Mouse (Mus musculus): ENCODE results near the gene Pmepa1. TPM values are rescaled to one million over a fixed set of nuclear protein-coding genes. Genes with fewer than 3 reads are reported as not detected.

Gene Pmepa1
- total RNA-seq, 2 experiments from 2014 or later = 44.9 to 53.8 TPM

DNA sequence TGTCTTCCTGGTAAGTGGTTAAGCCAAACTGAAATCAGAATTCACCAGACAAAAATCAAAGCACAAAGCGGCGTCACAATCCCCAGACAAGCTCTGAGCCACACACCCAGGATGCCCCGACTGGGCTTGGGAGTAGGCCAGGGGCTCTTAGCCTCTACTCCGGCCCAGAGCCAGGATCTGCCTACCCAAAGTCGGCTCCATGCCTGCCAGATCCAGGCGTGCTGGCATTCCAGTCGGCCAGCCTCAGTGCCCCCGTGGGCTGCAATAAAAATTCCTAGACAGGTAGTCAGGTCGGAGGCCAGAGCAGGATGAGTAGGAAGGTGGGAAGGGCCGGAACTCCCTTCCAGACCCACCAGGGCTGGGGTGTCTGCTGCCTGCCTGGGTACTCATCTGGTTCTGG is 14.8 kb downstream of the Pmepa1 start:
- no peak for DNase-seq (ENCODE audit: low spot score in 2 of 2)
- intact Hi-C loops (cut with DNase I) = no loop called here

DNA sequence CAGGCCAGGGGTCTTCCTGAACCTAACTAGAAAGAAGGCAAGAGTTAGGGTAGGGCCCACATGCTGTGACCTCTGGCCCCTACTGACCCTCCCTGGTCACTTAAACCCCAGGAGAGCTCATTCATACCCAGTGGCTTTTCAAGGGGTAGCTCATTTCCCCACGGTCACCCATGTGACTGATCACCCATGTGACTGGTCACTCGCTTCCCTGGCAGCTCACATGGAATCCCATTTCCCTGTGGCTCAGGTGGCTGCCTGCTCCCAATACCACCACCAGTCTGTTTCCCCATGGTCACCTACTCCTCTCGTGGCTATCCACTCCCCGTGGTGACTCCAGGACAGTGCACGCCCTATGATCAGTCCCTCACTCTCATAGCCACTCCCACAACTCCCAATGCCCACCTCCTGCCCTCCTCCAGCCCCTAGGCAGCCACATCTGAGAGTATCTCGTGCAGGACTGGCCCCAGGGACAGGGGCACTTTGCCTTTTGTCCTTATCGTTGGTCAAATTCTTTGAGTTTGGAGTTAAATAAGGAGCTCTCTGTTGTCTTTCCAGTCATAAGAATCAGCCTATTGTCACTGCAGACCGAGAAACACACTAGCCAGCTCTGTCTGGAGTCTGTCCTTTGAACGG is 17.8 kb downstream of the Pmepa1 start:
- DNase-seq (ENCODE audit: low spot score in 2 of 2) = no peak
- intact Hi-C loops (cut with DNase I) = no loop called here

DNA sequence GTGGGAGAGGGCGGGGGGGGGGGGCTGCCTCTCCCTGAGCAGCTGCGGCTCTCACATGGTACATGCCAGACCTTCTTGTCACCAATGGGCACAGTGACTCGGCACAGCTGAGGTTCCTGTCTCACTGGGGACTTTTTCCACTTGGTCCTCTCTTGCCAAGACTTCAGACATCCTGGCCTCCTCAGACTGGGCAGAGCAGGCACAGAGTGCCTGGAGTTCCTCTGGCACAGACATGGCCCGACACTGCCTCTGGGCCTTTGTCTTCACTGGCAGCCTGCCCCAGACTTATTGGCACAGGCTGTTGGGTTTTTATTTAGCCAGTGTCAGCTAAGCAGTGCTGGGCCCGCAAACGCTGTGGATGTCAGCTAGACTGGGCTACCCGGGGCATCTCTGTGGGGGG is 18.7 kb downstream of the Pmepa1 start:
- intact Hi-C loops (cut with DNase I) = loop anchor here (2.0 kb wide), 1 partner anchor 19 kb away; no protein-coding TSS in a partner anchor

DNA sequence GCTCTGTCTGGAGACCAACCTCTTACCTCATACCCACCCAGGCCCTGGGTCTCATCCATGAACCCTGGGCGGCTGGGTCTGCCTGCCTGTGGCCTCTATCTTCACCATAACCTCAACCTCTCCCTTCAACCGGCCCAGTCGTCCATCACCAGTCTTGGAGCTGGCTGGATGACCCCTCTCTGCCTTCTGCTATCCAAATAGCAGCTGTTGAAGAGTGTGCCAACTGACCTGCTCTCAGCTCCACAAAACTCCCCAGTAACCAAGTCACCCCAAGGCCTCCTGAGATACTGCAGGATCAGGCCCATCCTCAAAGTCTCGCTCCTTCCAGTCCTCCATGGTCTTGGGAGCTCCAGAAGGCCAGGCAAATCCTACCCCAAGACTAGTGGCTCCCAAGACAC is 19.8 kb downstream of the Pmepa1 start:
- no peak for DNase-seq (ENCODE audit: low spot score in 2 of 2)
- intact Hi-C loops (cut with DNase I) = loop anchor here (2.0 kb wide), 1 partner anchor 18 kb away; no protein-coding TSS in a partner anchor

More for the DNA sequence above, 18.7 kb downstream of the Pmepa1 start:
- DNase-seq (ENCODE audit: low spot score in 2 of 2) = peak; percentile 68 to 79

DNA sequence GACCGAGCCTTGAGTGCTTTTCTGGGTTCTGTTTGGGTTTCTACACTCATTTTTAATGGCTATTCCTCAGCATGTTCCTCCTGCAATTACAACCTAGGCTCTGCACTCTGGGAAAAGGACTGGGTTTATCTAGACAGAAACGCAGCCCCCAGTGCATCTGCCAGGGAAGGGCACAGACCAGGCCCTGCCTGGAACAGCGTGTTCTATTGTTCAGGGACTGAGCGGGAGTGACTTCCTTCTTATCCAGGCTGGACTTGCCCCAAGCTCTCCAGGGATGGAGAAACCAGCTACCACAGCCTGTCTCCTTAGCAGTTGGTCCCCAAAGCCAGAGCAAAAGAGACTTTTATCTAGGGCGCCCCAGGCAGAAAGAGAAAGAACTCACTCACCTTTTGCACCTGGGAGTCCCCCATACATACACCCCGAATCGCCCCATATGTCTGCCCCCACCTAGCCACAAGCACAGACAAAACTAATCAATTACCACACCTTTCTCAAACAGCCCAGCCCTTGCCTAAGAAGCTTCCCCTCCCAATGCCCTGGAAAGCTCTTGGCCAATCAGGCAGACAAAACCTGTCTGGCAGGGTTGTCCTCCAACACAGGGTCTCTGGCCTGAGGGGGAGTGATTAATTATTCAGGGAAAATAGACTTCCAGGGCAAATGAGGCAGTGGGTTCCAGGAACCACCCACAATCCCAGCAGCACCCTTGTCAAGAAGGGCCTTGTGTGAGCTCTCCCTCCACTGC is 20.4 kb downstream of the Pmepa1 start:
- intact Hi-C loops (cut with DNase I) = loop anchor here (2.0 kb wide), 1 partner anchor 17 kb away; no protein-coding TSS in a partner anchor
- DNase-seq (ENCODE audit: low spot score in 2 of 2) = no peak

DNA sequence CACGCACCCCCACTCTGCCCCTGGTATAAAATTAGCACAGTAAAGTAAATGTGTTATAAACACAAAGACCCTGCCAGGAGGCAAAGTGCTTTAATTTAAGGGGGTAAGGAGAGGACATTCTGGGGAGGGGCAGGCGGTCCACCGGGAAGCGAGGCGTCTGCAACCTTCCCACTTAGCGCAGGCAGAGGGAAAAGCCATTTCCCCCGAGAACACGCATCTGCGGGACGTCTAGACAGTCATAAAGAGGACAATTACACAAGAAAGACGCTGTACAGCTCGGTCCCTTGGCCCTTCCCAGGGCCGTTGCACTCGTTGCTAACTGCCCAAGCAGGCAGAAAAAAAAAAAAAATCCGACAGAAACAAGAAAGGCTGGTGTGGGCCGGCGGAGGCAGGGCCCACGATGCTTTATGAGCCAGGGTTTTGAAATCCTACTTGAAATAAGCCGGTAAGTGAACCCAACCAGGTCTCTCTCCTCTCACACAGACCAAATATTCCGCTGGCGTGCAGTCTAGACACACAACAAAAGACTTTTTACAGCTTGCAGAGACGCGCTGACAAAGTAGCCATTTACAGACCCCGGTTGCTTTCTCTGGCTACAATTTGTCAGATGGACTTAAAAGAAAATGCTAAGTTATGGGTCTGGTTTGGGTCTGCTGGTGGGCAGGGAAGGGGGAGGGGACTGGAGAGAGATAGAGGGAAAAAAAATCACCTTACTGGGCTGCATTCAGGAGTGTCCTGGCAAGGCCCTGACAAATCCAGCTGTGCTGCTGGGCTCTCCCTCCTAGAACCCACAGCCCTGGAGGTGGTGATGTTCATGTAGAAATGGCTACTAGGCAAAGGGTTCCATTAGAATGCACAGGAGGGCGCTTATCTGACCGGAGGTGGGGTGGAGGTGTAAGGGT is 22.3 kb downstream of the Pmepa1 start:
- no peak for DNase-seq (ENCODE audit: low spot score in 2 of 2)
- intact Hi-C loops (cut with DNase I) = no loop called here

DNA sequence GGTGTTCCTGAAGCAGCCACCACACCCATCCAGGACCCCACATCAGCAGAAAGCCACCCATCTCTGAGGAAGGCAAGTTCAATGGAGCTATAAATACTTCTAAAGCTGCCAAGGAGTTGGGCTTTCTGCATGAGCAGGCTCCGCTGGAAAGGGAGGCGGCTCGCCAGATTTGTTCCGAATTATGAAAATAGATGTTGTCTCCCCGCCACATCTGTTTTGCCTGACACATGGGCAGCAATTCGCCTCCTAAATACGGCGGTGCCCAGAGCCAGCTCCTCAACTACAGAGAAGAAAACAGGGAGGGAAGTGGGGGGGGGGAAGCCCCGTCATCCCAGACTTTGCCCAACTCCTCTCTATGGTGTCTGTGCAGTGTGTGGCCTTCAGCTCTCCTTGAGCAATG is 24.7 kb downstream of the Pmepa1 start:
- intact Hi-C loops (cut with DNase I) = no loop called here
- peak in 1 of 2 experiments; percentile 86 for DNase-seq (ENCODE audit: low spot score in 2 of 2)

DNA sequence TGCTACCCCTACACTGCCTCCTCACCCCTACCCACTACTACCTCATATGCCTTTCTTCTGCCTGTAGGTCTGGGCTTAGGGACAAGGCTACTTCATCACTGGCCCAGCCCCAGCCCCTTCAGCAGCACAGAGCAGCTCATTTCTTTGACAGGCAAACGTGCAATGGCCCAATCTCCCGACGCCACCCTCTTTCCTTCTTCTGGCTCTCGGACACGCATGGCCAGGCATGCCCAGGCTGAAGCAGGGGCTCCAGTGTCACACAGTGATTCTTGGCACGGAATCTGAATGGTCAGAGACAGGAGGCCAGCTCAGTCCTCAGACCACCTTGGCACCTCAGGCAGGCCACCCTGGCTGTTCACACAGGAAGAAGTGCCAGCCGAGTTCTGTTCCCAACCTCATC is 25.2 kb downstream of the Pmepa1 start:
- intact Hi-C loops (cut with DNase I) = no loop called here

DNA sequence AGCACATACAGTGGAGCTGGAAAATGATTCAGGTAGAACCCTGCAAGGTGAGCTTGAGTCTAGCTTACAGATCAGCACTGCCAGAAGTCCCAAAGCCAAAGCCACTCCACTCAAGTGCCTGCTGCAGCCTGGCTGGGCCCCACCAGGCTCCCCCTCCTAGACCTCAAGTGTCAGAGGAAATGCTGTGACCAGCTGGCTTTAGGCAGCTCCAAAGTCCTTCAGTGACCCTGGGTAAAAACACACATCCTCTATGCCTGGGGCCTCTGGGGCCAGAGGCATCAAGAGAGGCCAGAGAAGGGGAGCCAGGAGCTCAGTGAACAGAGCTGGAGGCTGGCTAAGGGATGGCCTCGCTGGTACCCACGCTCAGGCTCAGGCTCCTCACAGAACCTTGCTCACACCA is 25.9 kb downstream of the Pmepa1 start:
- DNase-seq (ENCODE audit: low spot score in 2 of 2) = no peak
- intact Hi-C loops (cut with DNase I) = no loop called here

More for the DNA sequence above, 25.2 kb downstream of the Pmepa1 start:
- DNase-seq (ENCODE audit: low spot score in 2 of 2) = no peak

DNA sequence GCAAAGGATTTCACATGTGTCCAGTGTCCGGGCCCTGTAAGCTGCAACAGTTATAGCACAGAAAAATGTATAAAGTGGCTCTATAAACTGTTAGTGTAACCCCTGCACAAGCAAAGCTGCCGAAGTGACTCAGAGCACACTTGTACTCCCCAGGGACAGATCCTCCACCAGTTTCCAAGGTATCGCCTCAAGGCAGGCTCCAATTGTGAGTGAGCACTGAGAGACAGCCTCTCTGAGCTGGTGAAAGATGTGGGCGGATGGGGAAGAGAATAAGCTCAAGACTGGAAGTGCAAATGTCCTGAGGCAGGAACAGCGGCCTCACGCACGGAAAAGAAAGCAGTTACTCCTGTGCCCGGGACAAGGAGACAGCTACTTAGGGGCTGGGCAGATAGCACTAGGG is 26.4 kb downstream of the Pmepa1 start:
- intact Hi-C loops (cut with DNase I) = loop anchor here (2.0 kb wide), 2 partner anchors 25 to 51 kb away; no protein-coding TSS in a partner anchor

DNA sequence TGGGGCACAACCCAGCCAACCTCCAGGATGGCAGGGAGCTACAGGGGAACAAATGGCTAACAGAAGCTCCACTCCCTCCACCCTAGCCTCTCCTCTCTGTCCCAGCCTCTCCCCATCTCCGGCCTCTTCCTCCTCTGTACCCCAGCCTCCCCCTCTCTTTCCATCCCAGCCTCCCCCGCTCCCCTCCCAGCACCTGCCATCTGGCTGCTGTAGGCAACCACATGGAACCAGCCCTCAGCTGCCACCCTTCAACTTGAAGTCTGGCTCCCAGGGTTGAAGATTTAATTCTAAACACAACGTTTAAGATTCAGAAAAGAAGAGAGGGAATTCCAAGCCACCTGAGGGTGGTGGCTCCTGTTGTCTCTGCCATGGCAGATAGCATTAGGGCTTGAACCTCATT is 26.9 kb downstream of the Pmepa1 start:
- DNase-seq (ENCODE audit: low spot score in 2 of 2) = peak in 1 of 2 experiments; percentile 73
- intact Hi-C loops (cut with DNase I) = loop anchor here (2.0 kb wide), 2 partner anchors 25 to 51 kb away; no protein-coding TSS in a partner anchor

More for the DNA sequence above, 26.4 kb downstream of the Pmepa1 start:
- peak in 1 of 2 experiments; percentile 66 for DNase-seq (ENCODE audit: low spot score in 2 of 2)

DNA sequence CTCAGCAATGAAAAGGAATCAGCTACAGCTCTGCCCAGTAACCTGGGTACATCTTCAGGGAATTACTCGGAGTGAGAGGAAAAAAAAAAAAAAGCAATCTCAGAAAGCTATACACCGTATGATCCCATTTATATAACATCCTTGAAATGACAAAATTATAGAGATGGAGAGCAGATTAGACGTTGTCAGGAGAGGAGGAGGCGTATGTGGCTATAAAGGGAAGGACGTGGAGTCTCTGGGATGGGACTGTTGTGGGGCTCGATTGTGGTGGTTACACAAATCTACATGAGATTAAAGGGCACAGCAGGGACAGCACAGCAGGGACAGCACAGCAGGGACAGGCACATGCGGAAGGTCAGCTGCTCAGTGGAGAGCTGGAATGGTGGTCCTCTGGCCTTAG is 27.5 kb downstream of the Pmepa1 start:
- intact Hi-C loops (cut with DNase I) = loop anchor here (2.0 kb wide), 2 partner anchors 26 to 52 kb away; no protein-coding TSS in a partner anchor

DNA sequence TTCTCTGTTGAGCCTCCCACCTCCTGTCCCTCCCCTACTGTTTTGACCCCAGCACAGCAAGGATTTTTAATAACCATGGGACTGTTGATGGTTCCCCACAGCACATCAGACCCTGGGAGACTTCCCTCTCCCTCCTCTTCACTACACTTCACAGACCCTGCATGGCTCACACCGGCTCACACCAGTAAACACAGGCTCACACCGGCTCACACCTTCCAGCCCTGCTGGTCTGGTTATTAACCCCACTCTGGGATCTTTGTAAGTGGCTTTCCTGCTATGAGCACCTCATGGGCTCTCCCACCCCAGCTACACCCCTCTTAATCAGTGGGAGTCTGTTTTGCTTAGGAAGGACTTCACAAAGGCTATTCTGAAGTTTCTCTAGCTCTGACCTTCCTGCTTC is 28.4 kb downstream of the Pmepa1 start:
- DNase-seq (ENCODE audit: low spot score in 2 of 2) = no peak
- intact Hi-C loops (cut with DNase I) = loop anchor here (2.0 kb wide), 2 partner anchors 27 to 53 kb away; no protein-coding TSS in a partner anchor

More for the DNA sequence above, 27.5 kb downstream of the Pmepa1 start:
- peak in 1 of 2 experiments; percentile 57 for DNase-seq (ENCODE audit: low spot score in 2 of 2)

DNA sequence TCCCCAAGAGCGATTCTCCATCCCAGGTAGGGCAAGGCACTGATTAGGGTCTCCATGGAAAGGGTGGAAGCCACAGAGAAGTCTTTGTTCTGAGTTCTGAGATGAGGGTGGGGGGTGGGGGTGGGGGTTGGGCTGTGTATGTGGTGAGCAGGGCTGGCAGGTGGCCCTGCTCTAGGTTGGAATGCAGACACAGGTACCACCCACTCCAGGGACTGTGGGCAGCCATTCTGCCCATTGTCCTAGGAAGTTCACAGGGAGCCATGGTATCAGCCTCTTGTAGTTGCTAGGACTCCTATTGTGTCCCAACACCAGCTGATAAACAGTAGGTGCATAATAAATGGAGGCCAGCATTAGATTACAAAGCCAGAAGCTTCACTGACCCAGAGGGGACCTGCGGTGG is 29.1 kb downstream of the Pmepa1 start:
- intact Hi-C loops (cut with DNase I) = no loop called here
- no peak for DNase-seq (ENCODE audit: low spot score in 2 of 2)

DNA sequence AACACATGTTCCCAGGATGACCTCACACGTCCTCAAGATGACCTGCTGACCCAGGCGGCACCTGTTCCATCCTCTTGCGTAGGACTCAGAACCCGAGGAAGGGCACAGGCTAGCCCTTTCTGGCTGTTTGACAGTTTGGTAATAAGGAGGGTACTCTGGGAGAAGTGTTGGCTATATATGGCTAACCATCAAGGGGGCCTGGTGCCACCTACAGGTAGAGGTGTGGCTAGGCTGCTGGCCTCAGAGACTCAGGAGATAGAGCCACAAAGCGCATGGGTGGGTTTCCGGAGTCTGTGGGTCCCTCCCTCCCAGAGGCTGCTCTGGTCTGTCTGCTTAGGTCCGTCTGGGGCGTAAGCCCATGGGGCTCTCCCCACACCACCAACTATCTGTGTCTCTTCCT is 29.6 kb downstream of the Pmepa1 start:
- intact Hi-C loops (cut with DNase I) = no loop called here
- no peak for DNase-seq (ENCODE audit: low spot score in 2 of 2)

DNA sequence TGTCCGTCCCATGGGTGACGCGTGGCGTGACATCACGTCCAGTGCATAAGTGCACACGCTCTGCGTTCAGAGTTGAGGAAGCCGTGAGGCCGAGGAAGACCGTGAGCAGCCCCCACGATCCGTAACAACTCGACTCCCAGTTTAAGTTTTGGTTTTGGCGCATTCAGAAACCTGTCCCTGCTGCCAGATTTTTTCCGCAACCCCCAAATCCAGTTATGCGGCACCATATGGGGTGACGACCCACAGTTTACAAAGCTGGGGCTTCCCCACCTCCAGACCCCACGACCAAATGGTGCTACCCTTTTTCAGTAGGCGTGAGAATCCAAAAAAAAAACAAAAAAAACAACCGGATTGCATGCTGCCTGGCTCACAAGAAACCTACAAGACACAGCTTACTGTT is 31.1 kb downstream of the Pmepa1 start:
- DNase-seq (ENCODE audit: low spot score in 2 of 2) = peak in 1 of 2 experiments; percentile 73
- intact Hi-C loops (cut with DNase I) = no loop called here

DNA sequence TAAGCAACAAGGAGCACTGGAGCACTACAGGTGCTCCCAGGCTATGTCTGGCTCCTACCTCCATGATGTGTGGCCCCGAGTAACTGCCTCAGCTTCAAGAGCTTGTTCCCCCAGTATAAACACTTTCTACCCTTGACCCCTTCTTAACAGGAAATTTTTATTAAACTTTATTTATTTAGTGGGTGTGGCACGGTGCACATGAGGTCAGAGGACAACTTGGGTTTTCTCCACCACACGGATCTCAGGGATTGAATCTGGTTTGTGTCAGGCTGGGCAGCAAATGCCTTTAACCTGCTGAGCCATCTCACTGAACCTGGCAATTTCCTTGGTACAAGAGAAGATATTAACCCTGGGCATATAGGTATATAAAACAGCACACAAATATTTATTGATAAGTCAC is 32.2 kb downstream of the Pmepa1 start:
- intact Hi-C loops (cut with DNase I) = no loop called here

DNA sequence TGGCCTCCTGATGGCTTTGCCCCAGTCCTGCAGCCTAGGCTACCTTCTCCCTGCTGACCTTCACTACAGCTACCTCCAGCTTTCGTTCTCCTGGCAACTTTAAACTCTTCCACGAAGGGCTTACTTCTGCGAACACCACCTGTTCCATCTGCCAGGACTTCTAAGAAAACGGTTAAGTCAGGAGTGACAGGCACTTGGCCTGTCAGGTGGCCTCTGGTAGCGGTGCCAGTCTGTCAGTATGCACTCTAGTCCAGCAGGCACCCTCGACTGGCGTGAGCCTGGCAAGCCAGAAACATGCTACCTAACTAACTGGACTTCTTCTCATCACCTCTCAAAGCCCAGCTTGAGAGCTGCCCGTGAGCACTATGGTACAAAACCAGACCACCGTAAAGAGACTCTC is 32.7 kb downstream of the Pmepa1 start:
- intact Hi-C loops (cut with DNase I) = no loop called here
- no peak for DNase-seq (ENCODE audit: low spot score in 2 of 2)

More for the DNA sequence above, 32.2 kb downstream of the Pmepa1 start:
- no peak for DNase-seq (ENCODE audit: low spot score in 2 of 2)

DNA sequence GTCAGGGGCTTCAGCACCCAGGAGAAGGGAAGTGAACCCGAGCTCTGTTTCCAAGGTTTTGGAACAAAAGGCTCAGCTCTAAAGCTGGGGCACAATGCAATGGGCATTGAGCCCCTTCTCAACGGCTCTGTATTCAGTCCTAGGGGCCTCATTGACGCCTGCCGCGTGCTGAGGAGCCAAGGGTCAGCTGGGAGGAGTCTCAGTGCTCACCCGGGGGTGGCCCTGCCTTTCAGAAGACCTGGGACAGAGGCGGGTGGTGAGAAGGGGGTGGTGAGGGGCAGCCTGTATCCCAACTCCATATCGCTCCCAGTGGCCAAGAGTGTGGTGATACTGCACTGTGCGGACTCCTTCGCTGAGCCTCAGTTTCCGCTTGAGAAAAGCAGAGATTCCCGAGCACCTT is 33.5 kb downstream of the Pmepa1 start:
- no peak for DNase-seq (ENCODE audit: low spot score in 2 of 2)
- intact Hi-C loops (cut with DNase I) = no loop called here

DNA sequence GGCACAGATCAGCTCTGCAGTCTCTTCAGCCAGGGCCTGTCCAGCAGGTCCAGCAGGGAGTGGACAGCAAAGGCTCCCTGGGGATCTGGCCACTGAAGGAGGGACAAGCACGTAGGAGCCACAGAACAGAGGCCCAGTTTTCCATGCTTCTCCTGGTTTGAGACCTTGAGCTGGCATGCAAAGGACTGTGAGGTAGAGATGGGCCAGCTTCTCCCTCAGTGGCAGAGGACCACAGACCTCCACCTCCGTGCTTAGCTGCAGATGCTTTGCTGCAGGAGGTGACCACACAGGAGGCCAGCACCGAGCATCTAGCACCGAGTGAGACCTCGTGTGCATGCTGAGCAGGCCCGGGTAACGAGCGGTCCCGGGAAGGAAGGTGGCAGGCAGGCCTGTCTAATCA is 35.6 kb downstream of the Pmepa1 start:
- no peak for DNase-seq (ENCODE audit: low spot score in 2 of 2)

More for the DNA sequence above, 35.6 kb downstream of the Pmepa1 start:
- intact Hi-C loops (cut with DNase I) = no loop called here

Measured in left cerebral cortex, postnatal 25 days (tissue).